Mouse (Mus musculus) embryonic stem cell, embryonic (primary cell): ENCODE measurements at regions not wholly inside any gene's neighbourhood (a gene's known extent, or its start where the extent isn't known, plus 50 kb on each side); places are given as distances from the start of the nearest gene placed in this dataset.
"Not testable (repeated sequence)": the region's sequence is repeated elsewhere in the genome, so short reads cannot be mapped to it uniquely, and the experiment has no call there.

Source experiments
- CTCF ChIA-PET, 4 experiments: fragments of 300-600 bp in 2 of 4; fragments of 350-600 bp in 2 of 4; sonication (Branson Sonifier 250); formaldehyde crosslinking; loops; one replicate each; lab custom pipeline; 2022; ENCODE audit warnings: inconsistent platforms in 2 of 4; lab: Charles Lee
- POLR2A ChIA-PET, 4 experiments: fragments of 300-600 bp in 2 of 4; fragments of 350-600 bp in 2 of 4; sonication (Branson Sonifier 250); formaldehyde crosslinking; loops; one replicate each; lab custom pipeline; 2022; ENCODE audit warnings: antibody characterized with exemption in 4 of 4, inconsistent platforms in 1 of 4; lab: Charles Lee

DNA sequence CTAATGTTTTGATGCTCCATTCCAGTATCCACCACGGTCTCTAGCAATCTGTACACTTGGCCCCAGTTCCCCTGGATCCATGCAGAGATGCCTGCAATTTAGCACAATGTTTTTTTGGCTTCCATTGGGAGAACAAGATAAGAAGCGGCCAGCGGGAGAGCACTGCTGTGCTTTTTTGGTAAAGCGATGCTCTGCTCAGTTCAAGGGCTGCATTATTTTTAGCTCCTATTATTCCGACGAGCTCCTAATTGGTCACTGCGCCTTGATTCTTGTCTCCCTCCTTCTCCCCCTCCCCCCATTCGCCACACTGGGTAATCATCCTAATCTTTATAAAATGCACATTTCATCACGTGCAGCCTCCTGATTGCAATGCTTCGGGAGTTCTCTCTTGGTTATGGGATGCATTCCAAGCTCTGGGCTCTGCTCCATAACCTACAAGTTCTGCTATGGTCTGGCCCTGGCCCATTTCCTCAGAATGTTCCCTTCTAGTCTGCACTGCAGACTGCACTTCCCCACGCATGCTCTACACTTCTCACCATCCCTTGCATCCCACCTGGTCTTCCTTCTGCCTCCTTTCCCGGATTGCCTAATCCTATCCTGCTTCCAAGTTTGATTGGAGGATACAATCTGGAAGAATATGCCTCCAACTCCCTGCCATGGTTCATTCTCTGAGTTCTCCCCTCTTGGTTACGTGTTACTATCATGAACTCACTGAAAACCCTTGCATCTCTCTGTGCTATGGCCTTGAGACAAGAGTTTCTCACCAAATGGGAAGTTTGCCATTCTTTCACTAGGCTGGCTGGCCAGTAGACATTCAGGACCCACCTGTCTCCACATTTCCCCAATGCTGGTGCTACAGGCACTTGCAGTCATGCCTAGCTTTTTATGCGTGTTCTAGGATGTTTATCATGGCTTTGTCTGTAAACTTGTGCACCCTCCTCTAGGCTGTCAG lies 467.8 kb upstream of the Auts2 start:
- CTCF ChIA-PET = no interaction called here

DNA sequence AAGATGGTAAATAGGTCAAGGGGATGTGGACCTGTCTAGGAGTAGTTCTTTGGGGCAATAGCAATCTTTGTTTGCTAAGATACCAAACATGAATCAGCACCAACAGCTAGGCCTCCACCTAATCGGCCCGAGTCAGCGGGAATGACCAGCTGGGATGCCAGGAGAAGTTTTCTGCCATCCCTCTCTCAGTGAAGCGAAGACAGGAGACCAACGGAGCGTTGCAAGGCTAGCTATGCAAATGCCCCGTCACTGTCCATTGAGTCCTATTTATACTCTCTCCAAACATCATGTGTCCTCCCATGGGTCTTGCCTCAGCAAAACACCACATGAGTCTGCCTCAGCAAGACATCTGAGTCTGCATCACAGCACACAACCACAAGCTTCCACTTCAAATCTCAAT lies 439.7 kb upstream of the Auts2 start:
- CTCF ChIA-PET = no interaction called here

More for the DNA sequence above, 467.8 kb upstream of the Auts2 start:
- POLR2A ChIA-PET = no interaction called here

GRCm38 (mm10) chr5:132979013-132979412 lies 435.9 kb upstream of the Auts2 start:
- POLR2A ChIA-PET = no interaction called here

More for the DNA sequence above, 439.7 kb upstream of the Auts2 start:
- POLR2A ChIA-PET = no interaction called here

GRCm38 (mm10) chr5:132975303-132975932 lies 432.3 kb upstream of the Auts2 start:
- CTCF ChIA-PET = interaction anchor here in 2 of 4 experiments (0.6 to 0.7 kb wide), 3 partner anchors 268 to 667 kb away, joined by 3 to 15 read pairs (median 3); no protein-coding TSS in a partner anchor
- POLR2A ChIA-PET = no interaction called here

More at GRCm38 (mm10) chr5:132979013-132979412, 435.9 kb upstream of the Auts2 start:
- CTCF ChIA-PET = interaction anchor here in 1 of 4 experiments (0.6 kb wide), 1 partner anchor 371 kb away, joined by 5 read pairs; no protein-coding TSS in a partner anchor

DNA sequence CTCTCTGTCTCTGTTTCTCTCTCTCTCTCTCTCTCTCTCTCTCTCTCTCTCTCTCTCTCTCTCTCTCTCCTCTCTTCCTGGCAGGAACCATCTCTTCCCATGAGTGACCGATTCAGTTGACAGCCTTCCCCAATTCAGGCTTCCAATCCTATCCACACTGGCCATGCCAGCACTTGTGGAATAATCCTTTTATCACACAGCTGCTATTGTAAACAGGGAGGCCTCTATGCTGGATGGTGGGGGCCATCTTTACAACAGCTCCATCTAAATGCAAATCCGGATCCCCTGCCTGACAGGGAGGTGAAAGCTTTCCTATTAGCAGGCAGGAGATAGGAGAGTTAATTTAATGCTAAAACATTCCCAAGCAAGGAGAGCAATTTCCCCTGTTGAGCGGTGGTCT lies 431.7 kb upstream of the Auts2 start:
- ChIA-PET CTCF (interaction anchor here in 2 of 4 experiments (0.5 to 0.6 kb wide), 3 partner anchors 81 to 667 kb away, joined by 3 read pairs; no protein-coding TSS in a partner anchor), POLR2A (no interaction called here)

- ChIA-PET CTCF (interaction anchor here in 1 of 4 experiments (0.6 kb wide), 1 partner anchor 1733 kb away, joined by 5 read pairs; no protein-coding TSS in a partner anchor), POLR2A (interaction anchor here in 1 of 4 experiments (0.7 kb wide), 1 partner anchor 48 kb away, joined by 4 read pairs; no protein-coding TSS in a partner anchor)
These were observed 427.9 kb upstream of the Auts2 start for GRCm38 (mm10) chr5:132971046-132971445.

- CTCF ChIA-PET = no interaction called here
- POLR2A ChIA-PET = no interaction called here
These were observed 426.2 kb upstream of the Auts2 start for GRCm38 (mm10) chr5:132969376-132969775.

- ChIA-PET CTCF (no interaction called here), POLR2A (no interaction called here)
These were observed 416.8 kb upstream of the Auts2 start for GRCm38 (mm10) chr5:132959901-132960300.

GRCm38 (mm10) chr5:132956184-132956583 lies 413.0 kb upstream of the Auts2 start:
- ChIA-PET POLR2A (no interaction called here), CTCF (interaction anchor here in 1 of 4 experiments (0.7 kb wide), 1 partner anchor 1893 kb away, joined by 3 read pairs; no protein-coding TSS in a partner anchor)

GRCm38 (mm10) chr5:132955051-132955450 lies 411.9 kb upstream of the Auts2 start:
- POLR2A ChIA-PET = no interaction called here
- CTCF ChIA-PET = no interaction called here

- ChIA-PET POLR2A (interaction anchor here in 1 of 4 experiments (0.7 kb wide), 1 partner anchor 392 kb away, joined by 4 read pairs; no protein-coding TSS in a partner anchor), CTCF (no interaction called here)
These were observed 390.4 kb upstream of the Auts2 start for GRCm38 (mm10) chr5:132933439-132933980.

DNA sequence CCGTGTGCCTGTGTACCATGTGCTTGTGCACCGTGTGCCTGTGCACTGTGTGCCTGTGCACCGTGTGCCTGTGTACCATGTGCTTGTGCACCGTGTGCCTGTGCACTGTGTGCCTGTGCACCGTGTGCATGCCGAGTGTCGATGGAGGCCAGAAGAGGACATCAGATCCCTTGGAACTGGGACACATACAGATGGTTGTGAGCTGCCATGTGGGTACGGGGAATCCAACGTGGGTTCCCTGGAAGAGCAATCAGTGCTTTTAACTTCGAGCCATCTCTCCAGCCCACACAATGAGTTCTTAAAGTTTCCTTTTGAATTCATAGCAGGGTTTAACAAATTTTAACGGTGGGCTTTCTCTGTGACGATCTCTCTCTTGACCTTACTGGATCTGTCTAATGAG lies 386.8 kb upstream of the Auts2 start:
- POLR2A ChIA-PET, CTCF ChIA-PET: not testable (repeated sequence)

DNA sequence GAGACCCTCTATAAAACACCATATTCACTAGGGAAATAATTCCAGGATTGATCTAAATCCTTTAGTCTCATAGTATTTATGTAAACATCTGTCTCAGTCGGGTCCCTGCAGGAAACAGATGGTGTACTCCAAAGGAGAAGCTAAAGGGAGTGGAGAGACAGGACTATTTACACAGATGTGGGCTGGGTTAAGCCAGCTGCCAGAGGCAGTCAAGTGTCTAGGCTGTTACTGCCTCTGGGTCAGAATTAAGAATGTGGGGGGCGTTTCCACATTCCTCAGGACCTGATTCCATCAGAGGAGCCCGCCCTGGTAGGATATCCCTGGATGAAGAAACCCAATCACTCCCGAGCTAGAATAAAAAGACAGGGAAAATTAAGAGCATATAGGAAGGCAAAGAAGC lies 380.2 kb upstream of the Auts2 start:
- CTCF ChIA-PET = interaction anchor here in 1 of 4 experiments (0.5 kb wide), 1 partner anchor 1496 kb away, joined by 3 read pairs; no protein-coding TSS in a partner anchor
- POLR2A ChIA-PET = interaction anchor here in 1 of 4 experiments (0.6 kb wide), 1 partner anchor 48 kb away, joined by 4 read pairs; no protein-coding TSS in a partner anchor

DNA sequence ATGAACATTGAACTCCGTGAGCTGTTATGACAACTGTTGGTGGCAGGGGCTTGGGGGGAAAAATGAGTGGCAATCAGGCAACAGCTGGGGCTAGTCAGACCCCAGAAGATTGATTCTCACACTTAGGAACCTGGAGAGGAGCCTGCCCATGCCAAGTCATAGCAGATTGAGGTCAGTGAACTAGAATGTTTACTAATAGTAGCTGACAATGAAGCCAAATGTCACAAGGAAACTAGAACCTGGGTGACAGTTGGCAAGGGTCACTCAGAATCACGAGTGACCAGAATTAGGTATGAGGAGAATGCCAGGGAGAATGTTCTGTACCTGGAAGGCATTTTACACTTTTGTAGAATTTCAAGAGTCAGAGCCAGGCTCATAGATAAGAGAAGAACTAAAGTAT lies 365.9 kb upstream of the Auts2 start:
- CTCF ChIA-PET = no interaction called here
- POLR2A ChIA-PET = no interaction called here

GRCm38 (mm10) chr5:132908220-132908619 lies 365.1 kb upstream of the Auts2 start:
- POLR2A ChIA-PET = no interaction called here
- CTCF ChIA-PET = interaction anchor here in 1 of 4 experiments (0.7 kb wide), 1 partner anchor 12 kb away, joined by 3 read pairs; no protein-coding TSS in a partner anchor

DNA sequence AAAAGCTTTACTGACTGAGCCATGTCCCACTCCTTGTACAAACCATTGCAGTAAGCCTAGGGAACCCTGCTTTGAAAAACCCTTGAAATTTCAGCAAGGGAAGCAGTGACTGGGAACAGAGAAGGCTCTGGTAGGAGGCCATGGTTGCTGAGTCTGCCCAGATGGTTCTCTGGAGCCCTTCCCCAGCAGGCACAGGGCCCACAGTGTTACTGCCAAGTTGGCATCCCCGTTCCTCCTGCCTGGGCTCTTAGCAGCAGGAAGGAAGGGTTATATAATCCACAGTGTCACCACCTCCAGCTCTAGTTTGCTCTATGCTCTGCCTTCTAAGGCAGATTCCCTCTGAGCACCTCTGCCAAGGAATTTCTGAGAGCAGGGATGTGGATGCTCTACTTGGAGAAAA lies 349.4 kb upstream of the Auts2 start:
- ChIA-PET CTCF (no interaction called here), POLR2A (no interaction called here)

GRCm38 (mm10) chr5:132884130-132884529 lies 341.0 kb upstream of the Auts2 start:
- POLR2A ChIA-PET = no interaction called here
- CTCF ChIA-PET = no interaction called here

- ChIA-PET CTCF (interaction anchor here in 1 of 4 experiments (0.6 kb wide), 1 partner anchor 1092 kb away, joined by 3 read pairs; no protein-coding TSS in a partner anchor), POLR2A (interaction anchor here in 2 of 4 experiments (0.6 kb wide), 2 partner anchors 35 to 510 kb away, joined by 3 to 4 read pairs; no protein-coding TSS in a partner anchor)
These were observed 339.1 kb upstream of the Auts2 start for GRCm38 (mm10) chr5:132882291-132882690.

GRCm38 (mm10) chr5:132881170-132881569 lies 338.0 kb upstream of the Auts2 start:
- POLR2A ChIA-PET = no interaction called here
- CTCF ChIA-PET = interaction anchor here in 1 of 4 experiments (0.7 kb wide), 1 partner anchor 23 kb away, joined by 3 read pairs; no protein-coding TSS in a partner anchor
